Mouse (Mus musculus): ENCODE data around the gene Ephb3.
"Not testable (repeated sequence)": the region's sequence is repeated elsewhere in the genome, so short reads cannot be mapped to it uniquely, and the experiment has no call there.

The Ephb3 gene
- long read RNA-seq, experiment 1: 0 reads
- long read RNA-seq, experiment 2, full-length matches to known transcripts: 1 of 1 reads
- long read RNA-seq, experiment 2, partial matches to known transcripts: 0 of 1 reads
- long read RNA-seq, experiment 2, other reads (novel, unspliced or antisense): 0 of 1 reads

DNA sequence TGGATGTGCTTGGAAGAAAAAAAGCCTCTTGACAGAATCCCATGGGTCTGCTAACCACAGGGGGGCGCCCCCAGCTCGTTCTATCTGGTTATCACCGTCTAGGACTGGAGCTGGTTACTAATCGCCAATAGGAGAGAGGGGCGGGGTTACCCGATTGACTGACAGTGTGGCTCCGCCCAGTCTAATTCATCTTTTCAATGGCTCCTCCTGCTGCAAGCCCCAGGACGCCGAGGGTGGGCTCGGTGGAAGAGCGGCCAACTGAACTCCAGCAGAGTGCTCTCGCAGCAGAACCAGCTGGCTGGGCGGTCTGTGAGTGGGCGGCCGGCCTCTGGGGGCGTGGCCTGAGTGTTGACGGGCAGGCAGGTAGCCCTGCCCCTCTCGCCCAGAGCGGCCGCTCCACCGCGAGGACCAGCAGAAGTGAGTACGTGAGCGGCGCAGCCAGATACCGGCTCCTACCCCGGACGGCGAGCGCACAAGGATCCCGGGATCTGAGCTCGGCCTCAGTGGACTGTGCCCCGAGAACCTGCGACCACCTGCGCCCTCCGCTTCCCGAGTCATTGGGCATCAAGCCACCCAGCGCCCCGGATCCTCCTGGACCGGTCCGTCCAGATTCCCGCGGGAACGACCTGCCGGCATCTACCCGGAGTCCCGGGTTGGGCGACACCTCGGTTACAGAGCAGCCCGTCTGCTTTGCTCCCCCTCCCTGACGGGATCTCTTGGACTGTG lies at the start of gene Ephb3:
Ephb3 (plus strand) TSS at position 389 of the 726 bp plus-strand sequence.
- intact Hi-C loops (cut with DNase I): loop anchor here (1.0 to 5.0 kb wide), 3 partner anchors 148 to 208 kb away; no protein-coding TSS in a partner anchor

DNA sequence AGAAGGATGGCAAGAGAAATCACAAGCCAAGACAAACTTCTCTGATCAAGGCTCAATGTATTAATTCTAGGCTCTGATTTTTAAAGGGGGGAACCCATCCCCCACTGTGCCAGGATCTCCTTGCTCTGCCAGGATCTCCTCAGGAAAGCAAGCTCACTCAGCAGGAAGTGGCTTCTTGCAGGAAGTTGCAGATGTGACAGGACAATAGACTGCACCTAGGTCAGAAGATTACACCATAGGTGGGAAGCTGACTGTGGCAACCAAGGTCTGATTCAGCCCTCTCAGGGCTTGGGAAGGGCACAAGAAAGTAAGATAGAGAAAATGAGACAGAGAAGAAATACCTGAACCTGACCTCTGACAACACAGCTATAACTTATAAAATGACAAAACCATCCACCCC lies 48.3 kb upstream of the Ephb3 start:
- intact Hi-C loops (cut with DNase I): not testable (repeated sequence)

GRCm38 (mm10) chr16:21159226-21159625 lies 45.3 kb upstream of the Ephb3 start:
- intact Hi-C loops (cut with DNase I): not testable (repeated sequence)

DNA sequence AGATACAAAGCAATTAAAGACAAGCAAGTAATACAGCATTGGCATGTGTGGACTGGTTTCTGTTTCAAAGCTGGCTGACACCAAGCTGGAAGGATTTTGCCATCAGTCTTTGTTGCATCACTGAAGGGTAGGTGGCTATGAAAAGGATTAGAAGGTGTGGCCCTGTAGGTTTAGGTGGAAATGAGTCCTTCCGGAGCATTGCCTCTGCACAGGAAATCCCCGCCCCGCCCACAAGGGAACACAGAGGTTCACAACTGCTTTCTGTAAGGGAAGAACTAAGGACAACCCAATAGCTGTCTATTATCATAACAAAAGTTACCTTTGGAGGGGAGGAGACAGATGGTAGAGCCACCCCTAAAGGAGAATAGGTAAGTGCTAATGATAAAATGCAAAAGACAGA lies 41.1 kb upstream of the Ephb3 start:
- intact Hi-C loops (cut with DNase I): not testable (repeated sequence)

GRCm38 (mm10) chr16:21165343-21166220 lies 39.0 kb upstream of the Ephb3 start:
- intact Hi-C loops (cut with DNase I): not testable (repeated sequence)

GRCm38 (mm10) chr16:21168730-21169129 lies 35.8 kb upstream of the Ephb3 start:
- intact Hi-C loops (cut with DNase I): no loop called here

DNA sequence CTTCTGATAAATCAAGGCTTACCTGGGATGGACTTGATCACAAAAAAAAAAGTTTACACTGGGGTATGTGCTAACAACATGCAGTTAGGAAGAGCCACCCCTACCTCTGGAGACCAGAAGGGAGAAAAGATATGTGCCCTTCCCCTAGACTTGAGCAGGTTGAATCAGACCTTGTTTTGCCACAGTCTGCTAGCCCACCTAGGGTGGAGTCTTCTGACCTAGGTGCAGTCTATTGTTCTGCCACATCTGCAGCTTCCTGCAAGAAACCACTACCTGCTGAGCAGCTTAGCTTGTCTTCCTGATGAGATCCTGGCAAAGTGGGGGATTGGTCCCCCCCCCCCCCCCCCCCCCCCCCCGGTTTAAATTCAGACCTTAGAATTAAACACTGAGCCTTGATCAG lies 29.3 kb upstream of the Ephb3 start:
- intact Hi-C loops (cut with DNase I): no loop called here

DNA sequence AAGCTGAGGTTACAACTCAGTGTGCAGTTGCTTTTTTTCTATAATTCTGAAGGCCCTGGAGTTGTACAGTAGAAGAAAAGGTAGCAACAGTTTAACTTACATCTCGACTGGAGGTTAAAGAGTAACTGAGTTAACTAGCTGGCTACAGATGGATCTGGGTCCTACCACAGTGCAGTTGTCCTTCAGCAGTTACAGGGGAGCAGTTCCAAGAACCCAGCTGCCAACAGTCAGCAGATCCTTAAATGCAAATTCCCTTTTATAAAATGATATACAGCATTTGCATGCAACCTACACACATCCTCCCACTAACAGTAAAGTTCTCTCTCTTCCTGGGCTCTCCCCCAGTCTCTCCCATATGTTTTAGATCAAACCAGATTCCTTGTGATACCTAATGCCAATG lies 22.4 kb upstream of the Ephb3 start:
- intact Hi-C loops (cut with DNase I): no loop called here

DNA sequence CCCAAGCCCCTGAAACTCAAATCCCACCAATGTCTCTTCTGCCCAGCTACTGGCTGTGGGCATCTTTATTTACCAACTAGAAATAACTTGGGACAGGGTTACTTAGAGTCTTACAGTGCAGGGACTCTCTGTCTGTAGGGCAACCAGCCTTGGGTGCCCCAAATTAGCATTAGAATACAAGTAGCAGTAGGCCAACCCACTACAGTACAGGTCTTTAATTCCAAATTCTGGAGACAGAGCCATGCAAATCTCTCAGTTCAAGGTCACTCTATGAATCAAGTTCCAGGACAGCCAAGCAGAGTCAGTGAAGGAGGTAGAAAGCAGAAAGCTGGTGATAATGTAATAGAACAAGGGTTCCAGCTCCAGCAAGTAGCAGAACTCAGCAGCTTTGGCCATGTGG lies 19.9 kb upstream of the Ephb3 start:
- intact Hi-C loops (cut with DNase I): no loop called here

GRCm38 (mm10) chr16:21187568-21187967 lies 17.0 kb upstream of the Ephb3 start:
- intact Hi-C loops (cut with DNase I): no loop called here

DNA sequence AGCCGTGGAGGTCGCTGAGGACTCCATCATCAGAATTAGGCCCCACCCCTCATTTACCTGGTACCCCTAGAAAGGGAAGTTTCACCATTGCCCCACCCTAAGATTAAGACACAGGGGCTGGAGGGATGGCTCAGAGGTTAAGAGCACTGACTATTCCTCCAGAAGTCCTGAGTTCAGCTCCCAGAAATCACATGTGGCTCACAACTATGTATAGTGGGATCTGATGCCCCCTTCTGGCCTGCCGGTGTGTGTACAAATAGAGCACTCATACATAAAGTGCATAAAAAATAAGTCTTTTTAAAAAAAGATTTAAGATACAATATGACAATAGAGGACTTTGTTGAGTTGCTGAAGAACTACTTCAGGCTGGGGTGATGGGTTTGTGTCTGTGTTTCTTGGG lies 16.2 kb upstream of the Ephb3 start:
- intact Hi-C loops (cut with DNase I): no loop called here

GRCm38 (mm10) chr16:21191569-21191968 lies 13.0 kb upstream of the Ephb3 start:
- intact Hi-C loops (cut with DNase I): loop anchor here (5.0 kb wide), 1 partner anchor 279 kb away; no protein-coding TSS in a partner anchor

DNA sequence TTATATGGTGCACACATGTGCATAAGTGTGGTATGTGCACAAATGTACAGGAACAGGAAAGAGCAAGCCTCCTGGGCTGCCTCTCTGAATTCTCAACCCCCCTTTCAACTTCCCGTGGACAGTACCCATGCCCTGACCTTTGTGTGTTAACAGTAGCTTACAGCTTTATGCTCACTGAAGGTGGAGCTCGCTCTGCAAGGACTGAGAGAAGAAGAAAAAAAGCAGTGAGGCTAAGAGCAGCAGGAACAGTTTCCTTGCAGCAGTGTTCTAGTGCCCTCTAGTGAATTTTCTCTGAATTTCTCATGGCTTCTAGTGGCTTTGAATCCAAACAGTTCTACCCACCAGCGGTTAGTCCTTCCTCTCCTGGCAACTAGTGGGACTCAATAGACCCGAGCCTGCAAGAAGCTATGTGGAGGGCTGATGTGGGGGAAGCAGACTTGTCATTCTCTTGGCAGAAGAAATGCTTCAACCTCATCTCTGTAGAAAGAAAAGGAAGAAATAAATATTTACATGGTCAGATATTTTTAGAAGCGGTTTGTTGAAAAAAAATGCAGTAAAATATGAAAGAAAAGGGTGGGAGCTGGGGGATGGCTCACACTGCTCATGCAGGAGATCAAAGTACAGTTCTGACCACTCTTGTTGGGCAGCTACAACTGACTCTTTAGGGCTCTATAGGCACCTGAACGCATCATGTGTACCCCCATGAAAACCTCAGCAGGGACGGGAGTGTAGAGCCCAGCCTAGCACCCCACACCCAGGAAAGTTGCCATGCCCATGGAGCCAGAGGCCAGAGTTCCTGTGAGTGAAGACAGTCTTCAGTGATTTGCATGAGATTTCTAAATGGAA lies 11.8 kb upstream of the Ephb3 start:
- intact Hi-C loops (cut with DNase I): loop anchor here (5.0 kb wide), 1 partner anchor 280 kb away; no protein-coding TSS in a partner anchor

DNA sequence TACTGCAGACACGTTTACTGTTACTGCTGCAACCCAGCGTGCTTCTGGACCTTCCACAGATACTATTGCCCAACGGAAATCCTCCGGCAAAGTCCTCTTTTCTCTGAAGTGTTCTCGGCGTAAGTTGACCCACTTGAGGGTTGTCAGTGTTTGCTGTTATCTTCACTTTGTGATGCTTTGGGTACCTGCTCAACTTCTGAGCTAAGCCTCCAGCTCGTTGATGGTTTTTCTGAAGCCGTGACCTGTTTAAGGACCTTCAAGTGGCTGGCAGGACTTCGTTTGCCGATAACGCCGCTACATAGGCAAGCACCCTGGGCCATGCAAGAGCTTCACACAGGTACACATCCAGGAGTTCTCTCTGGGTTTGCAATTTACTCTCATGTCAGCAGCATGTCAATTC lies 10.4 kb upstream of the Ephb3 start:
- intact Hi-C loops (cut with DNase I): loop anchor here (5.0 kb wide), 1 partner anchor 282 kb away; no protein-coding TSS in a partner anchor

DNA sequence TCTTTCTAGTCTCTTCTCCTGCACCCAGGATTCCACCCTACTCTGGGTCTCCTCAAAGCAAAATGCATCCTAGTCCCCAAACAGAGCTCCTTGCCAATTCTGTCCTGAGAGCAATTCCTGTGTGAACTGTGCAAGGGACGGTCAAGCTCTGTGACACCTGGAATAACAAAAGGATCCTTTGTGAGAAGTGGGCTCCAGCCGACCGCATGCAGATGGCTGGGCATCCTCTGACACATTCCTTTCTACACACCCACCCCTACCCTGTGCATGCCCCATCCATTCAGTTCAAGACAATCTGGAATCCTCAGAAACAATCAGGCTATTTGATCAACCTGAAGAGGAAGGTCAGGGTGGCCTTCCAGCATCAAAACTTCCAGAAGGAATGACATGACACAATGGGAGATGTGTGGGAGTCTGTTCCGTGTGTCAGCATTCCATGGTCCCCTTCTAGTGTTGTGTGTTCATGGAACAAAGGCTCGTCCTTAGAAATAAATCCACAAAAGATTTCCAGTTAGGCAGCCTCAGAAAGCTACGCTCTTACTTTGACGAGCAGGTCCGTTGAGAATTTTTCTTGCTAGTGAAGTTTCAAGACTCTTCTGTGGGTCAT lies 9.2 kb upstream of the Ephb3 start:
- intact Hi-C loops (cut with DNase I): no loop called here

GRCm38 (mm10) chr16:21196576-21196975 lies 8.0 kb upstream of the Ephb3 start:
- intact Hi-C loops (cut with DNase I): no loop called here

GRCm38 (mm10) chr16:21197542-21197941 lies 7.0 kb upstream of the Ephb3 start:
- intact Hi-C loops (cut with DNase I): no loop called here

DNA sequence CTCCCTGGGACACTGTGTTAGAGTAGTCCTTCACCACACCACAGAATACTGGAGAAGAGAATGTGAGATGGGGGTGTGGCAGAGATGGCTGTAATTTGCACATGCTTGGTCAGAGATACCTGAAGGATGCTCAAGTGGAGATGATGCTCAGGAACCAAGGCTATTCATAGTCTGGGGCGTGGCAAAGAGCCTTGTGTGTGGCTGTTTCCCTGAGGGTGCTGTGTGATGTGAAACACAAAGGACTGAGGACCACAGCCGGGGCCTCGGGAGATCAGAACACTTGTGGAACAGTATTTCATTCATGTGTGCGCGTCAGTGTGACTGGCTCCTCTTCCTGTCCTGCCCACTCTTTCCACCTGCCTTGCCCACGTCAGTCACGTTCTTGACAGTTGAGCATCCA lies 6.5 kb upstream of the Ephb3 start:
- intact Hi-C loops (cut with DNase I): no loop called here

DNA sequence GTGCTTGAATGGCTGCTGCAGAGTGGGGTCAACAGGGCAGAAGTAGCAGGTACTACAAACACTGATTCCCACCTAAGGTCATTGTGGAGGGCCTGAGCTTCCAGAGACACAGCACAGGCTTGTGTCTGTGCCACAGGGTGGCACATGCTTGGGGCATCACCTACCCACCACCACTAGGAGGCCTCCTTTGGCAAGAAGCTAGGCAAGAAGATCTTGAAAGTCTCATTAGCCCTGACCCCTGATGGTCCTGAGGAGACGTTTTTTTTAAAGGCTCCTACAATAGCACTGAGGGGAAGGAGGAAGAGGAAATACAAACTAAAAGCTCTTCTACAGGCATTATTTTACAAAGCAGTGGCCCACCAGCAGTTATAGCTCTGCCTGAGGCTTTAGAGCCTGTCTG lies 6.0 kb upstream of the Ephb3 start:
- intact Hi-C loops (cut with DNase I): no loop called here

DNA sequence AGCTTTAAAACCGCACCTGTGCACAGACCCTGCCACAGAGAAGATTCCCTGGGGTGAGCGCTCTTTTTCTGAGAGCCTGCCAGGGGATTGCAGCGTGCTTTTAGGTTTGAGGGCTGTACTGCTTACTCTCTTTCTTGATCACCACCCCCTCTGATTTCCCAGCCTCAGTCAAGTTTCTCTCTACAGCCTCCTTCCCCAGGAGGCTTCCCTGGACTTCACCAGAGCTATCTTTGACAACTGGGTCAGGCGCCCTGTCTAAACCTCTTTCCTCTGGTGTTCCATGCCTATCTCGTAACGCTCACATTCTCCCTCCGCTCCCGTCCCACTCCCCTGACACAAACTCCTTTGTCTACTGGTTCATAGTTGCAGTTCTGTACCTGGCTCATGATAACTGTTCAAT lies 5.1 kb upstream of the Ephb3 start:
- intact Hi-C loops (cut with DNase I): no loop called here

- intact Hi-C loops (cut with DNase I): loop anchor here (5.0 kb wide), 1 partner anchor 150 kb away; no protein-coding TSS in a partner anchor
Observed at GRCm38 (mm10) chr16:21202731-21203130, 1.8 kb upstream of the Ephb3 start.
